Mouse (Mus musculus) bone marrow, adult 2 months (tissue): ENCODE results near the gene 1810062G17Rik. TPM values are rescaled to one million over a fixed set of nuclear protein-coding genes. Genes with fewer than 3 reads are reported as not detected.

Experiments
- H3K27ac ChIP-seq: fragments of 200-500 bp; 2 replicates; pipeline ENCODE4 v1.5.1; 2012; ENCODE audit warnings: low read depth, mild to moderate bottlenecking, control low read depth, inconsistent platforms, low read length; ENCODE audit not compliant: control insufficient read depth, poor library complexity, insufficient read depth
- H3K4me1 ChIP-seq: fragments of 200-500 bp; 2 replicates; pipeline ENCODE4 v1.6.1; 2011; ENCODE audit warnings: low read length; ENCODE audit not compliant: control insufficient read depth, insufficient read depth
- H3K4me3 ChIP-seq: fragments of 200-500 bp; replicated peaks from 2 replicates; pipeline ENCODE3; 2011; ENCODE audit warnings: mild to moderate bottlenecking, low read depth, low read length, control low read depth; ENCODE audit not compliant: control insufficient read depth
- CTCF ChIP-seq: fragments of 200-500 bp; IDR thresholded peaks from 2 replicates; pipeline ENCODE4 v1.5.1; 2011; ENCODE audit warnings: low read length, control low read depth; ENCODE audit not compliant: control insufficient read depth, insufficient read depth
- POLR2A ChIP-seq: fragments of 200-500 bp; IDR thresholded peaks from 2 replicates; pipeline ENCODE4 v1.6.1; 2011; ENCODE audit warnings: low read depth, mild to moderate bottlenecking, control low read depth, low read length, borderline replicate concordance; ENCODE audit not compliant: control insufficient read depth
- WGBS: fragments of 180-500 bp; shearing (Covaris S2); methylation state at CpG from one replicate; pipeline ENCODE4 v1.1.7; 2018; 5-methylcytosine and 5-hydroxymethylcytosine counted together
- polyA plus RNA-seq: library from polyadenylated mRNA; stranded (reverse); fragments of >200 nt; gene quantifications from 2 replicates; pipeline ENCODE4 v1.2.4, GENCODE M21; 2011; ENCODE audit warnings: low replicate concordance; ENCODE audit not compliant: missing spikeins, insufficient read depth, insufficient read length

1810062G17Rik gene
- polyA plus RNA-seq, 1 experiment = not detected

DNA sequence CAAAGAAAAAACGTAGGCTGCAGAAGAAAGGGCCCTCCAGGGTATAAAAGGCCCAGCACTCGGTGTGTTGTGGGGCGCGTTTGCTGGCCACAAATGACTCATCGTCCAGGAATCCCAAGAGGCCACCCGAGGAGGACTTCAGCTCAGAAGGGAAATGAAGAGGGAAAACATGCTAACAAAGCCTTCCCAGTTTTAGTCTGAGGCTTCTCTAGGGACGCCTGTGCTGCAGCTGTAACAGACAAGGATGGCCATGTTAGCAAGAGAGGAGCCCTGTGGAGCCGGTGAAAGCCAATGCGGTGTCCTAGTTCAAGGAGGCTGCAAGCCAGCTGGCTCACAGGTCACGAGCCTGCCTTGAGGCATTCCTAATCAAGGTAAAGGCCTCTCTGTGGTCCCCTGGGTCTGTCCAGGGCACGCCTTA is 6.0 kb downstream of the 1810062G17Rik start:
- no peak for TF ChIP-seq POLR2A
- no peak for TF ChIP-seq CTCF
- Histone ChIP-seq H3K27ac (no peak overlapping the region), H3K4me3 (no peak overlapping the region), H3K4me1 (no peaks in the 10 kb centered on the region)
- WGBS = 63% methylated on average over 11 of the region's 11 CpGs

DNA sequence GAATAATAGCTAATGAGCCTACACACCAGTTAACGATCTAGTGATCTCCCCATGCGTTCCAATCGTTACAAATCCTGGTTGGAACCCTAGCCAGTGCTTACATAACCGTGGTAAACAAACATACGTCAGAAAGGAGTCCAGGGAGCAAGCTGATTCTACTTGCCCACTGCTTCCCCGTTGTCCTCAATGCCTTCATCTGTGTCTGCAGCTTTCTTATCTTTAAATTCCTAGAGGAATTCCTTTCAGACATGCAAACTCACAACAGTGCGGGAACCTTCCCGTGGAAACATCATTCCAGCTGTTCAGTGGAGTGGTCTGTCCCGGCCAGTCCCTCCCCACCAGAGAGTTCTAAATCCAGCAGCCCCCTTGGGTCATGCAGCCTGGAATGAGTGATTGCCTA is 7.2 kb downstream of the 1810062G17Rik start:
- 66% methylated on average over 9 of the region's 9 CpGs for WGBS
- Histone ChIP-seq H3K4me3 (no peak overlapping the region), H3K27ac (no peak overlapping the region), H3K4me1 (no peaks in the 10 kb centered on the region)
- TF ChIP-seq POLR2A (no peak), CTCF (no peak)

DNA sequence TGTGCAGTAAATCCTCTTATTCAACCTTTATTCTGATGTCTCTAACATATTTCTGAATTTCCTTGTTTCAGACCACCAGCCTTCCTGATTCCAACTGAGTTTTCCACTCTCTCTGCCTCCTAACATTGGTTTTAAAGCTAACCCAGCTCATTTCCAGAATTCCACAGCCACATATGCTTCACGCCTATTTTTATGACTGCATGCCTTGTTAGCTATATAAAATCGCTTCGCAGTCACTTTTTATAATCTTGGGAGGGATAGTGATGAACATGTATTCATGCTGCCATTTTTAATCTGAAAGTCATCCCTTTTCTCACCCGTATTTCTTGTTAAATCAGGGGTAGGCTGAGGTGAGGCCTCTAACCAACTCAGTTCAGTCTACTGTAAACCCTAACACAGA is 8.6 kb downstream of the 1810062G17Rik start:
- Histone ChIP-seq H3K4me3 (no peak overlapping the region), H3K27ac (no peak overlapping the region), H3K4me1 (no peaks in the 10 kb centered on the region)
- TF ChIP-seq POLR2A (no peak), CTCF (no peak)
- 81% methylated on average over 4 of the region's 4 CpGs for WGBS

DNA sequence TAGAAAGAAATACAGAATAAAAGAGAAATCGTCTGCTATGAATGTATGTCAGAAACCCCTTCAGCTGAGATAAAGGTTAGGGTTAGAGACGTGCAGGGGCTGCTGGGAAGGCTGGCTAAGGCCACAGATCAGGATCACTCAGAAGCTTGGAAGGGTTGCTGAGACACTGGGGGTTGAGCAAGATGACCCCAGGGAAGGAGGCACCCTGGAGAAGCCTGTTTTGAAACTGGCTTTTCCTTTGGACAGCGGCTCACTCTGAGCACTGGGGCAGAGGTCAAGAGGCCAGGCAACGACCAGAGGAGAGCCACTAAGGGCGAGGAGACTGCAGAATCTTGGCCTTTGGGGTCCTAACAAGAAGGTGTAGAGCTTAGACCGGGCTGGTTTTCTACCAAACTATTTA is 10.4 kb downstream of the 1810062G17Rik start:
- Histone ChIP-seq H3K27ac (no peak overlapping the region), H3K4me3 (no peak overlapping the region), H3K4me1 (no peaks in the 10 kb centered on the region)
- WGBS = 68% methylated on average over 6 of the region's 6 CpGs
- TF ChIP-seq CTCF (no peak), POLR2A (no peak)

DNA sequence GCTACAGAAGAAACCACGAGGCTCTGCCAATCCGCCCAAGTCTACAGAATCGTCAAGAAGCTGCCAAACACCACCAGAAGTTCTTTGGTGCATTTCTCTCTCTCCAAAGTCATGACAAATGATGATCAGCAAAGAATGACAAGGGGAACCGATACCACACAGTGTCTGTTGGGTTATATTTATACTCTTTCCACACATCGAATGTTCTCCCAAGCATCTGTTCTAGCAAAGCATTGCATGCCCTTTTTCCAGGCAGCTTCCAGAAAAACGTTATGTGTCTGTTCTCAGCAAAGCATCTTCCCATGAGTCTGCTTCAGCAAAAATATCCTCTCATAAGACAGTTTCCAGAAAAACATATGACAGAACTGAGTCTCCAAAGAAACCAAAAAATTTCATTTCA is 11.1 kb downstream of the 1810062G17Rik start:
- Histone ChIP-seq H3K4me1 (no peaks in the 10 kb centered on the region), H3K4me3 (no peak overlapping the region), H3K27ac (no peak overlapping the region)
- no peak for TF ChIP-seq POLR2A
- TF ChIP-seq CTCF = no peak
- WGBS = 72% methylated on average over 6 of the region's 6 CpGs

DNA sequence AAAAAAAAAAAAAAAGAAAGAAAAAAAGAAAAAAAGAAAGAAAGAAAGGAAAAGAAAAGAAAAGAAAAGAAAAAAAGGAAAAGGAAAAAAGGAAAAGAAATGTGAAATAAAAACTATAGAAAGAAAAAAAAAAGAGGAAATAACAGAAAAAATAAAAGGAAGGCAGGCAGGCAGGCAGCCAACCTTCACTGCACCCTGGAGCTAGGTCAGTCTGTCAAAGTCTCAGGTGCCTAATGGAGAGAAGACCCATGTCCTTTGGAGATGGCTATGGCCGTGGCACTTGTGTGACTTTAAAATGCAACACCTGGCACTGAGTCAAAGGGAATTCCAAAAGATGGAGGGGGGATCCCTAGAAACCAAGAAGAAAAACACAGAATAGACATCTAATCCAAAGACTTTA is 12.6 kb downstream of the 1810062G17Rik start:
- TF ChIP-seq CTCF = no peak
- no peak for TF ChIP-seq POLR2A
- 63% methylated on average over 1 of the region's 1 CpGs for WGBS
- Histone ChIP-seq H3K27ac (no peak overlapping the region), H3K4me1 (no peaks in the 10 kb centered on the region), H3K4me3 (no peak overlapping the region)

DNA sequence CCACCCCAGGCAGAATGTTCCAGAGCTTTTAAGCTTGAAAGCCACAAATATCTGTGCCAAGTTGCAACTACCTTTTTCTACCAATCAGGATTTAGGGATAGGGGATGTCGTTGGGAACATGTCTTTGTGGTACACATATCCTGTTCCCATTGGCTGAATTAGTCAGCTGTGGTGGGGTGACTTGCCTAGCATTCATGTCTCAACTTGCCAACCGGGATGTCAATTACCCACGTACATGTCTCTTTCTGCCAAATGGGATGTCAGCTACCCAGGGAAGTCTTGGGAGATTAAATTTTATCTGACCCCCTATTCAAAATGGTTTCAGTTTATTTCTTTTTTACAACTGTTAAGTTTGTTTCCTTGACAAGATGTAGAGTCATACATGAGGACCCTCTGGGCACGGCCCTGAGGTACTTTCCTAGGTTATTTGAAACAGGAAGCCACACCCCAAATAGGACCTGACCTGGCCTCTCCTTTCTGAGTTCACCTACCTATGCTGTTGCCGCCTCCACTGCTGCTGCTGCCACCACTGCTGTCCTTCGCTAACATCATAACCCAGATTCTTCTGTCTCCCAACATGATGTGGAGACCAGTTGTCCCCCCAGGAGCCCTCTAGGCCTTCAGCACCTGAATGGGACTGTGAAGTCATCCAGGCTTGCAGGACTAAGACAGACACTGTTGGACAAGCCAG is 13.3 kb downstream of the 1810062G17Rik start:
- WGBS = 75% methylated on average over 6 of the region's 6 CpGs
- no peak overlapping the region for H3K4me3 ChIP-seq
- no peak for TF ChIP-seq POLR2A
- no peak for TF ChIP-seq CTCF
- H3K27ac ChIP-seq = no peak overlapping the region
- H3K4me1 ChIP-seq = no peaks in the 10 kb centered on the region

DNA sequence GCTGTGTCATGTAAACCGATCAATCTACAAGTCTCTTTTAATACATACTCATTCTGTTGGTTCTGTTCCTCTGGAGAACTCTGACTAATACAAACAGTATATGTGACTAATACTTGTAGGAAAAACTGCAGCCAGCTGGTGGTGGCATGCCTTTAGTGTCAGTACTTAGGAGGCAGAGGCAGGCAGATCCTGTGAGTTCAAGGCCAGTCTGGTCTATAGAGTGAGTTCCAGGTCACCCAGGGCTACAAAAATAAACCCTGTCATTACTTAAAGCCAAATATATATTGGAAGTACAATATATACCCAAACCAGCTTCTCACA is 13.8 kb downstream of the 1810062G17Rik start:
- 80% methylated on average over 1 of the region's 1 CpGs for WGBS
- no peak for TF ChIP-seq POLR2A
- no peak for TF ChIP-seq CTCF

DNA sequence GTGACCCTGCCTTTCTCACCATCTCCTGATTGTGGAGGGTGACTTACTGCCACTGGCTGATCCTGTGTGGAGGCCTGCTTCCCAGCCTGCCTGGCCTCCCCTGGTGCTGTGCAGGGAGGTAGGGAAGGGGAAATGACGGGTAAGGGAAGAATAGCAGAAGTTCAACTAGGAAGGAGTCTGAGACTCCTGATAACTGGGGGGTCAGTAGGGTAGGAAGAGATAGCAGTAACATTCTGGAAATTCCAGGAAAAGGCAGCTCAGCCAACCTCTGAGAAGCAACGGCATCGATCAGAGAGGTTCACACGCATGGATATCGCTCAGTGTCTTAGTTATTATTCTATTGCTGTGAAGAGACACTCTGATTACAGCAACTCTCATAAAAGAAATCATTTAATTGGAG is 15.8 kb downstream of the 1810062G17Rik start:
- no peak overlapping the region for H3K4me3 ChIP-seq
- WGBS = 68% methylated on average over 5 of the region's 5 CpGs
- TF ChIP-seq POLR2A = no peak
- no peak for TF ChIP-seq CTCF
- no peaks in the 10 kb centered on the region for H3K4me1 ChIP-seq
- no peak overlapping the region for H3K27ac ChIP-seq

More for the DNA sequence above, 13.8 kb downstream of the 1810062G17Rik start:
- H3K4me1 ChIP-seq = no peaks in the 10 kb centered on the region
- no peak overlapping the region for H3K4me3 ChIP-seq
- no peak overlapping the region for H3K27ac ChIP-seq
